Mouse (Mus musculus): ENCODE measurements around the gene Tmbim6. TPM values are rescaled to one million over a fixed set of nuclear protein-coding genes. Genes with fewer than 3 reads are reported as not detected.
A peak's percentile ranks its signal among the peaks of the same experiment; 100 is the strongest.

The Tmbim6 gene
- polyA plus RNA-seq (2021) = 509 TPM

DNA sequence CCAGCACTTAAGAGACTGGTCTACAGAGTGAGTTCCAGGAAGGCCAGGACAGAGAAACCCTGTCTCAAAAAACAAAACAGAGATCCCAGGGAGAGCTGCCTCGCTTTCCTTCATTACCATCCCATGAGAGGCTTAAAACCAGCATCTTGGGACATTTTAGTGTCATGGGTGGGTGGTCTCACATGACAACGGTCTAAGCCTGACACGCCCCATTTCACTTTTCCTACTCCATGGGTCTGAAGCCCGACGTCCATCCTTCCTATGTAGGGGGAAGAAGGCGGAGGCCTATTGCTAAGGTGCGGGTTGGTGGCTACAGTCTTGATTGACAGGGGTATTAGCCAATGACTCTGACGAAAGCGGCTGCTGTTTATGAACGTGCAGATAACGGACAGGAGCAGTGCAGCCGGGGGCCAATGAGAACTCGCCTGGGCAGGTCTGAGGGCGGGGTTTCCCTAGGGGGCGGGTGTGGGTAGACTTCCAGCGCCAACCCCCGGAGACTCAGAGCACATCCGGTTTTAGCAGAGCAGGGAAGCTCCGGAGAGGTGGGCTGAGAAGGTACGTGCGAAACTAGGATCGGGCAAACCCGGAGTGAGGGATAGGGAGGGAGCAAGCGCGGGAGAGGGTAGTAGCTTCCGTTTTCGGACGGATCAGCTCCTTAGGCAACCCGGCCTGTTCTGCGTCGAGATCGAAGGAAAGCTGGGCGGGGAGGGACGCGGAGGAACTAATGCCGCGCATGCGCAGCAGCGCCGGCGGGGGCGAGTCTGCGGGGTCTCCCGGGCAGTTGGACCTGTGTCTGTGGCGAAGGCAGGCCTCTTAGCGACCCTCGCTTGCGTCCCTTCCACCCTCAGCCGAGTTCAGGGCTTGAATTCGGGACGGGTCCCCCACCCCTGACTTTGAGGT, at the start of gene Tmbim6:
Gene Tmbim6, plus strand, starts transcription at position 397 of the 900 bp plus-strand sequence.
- in situ Hi-C loops (cut with MboI; ENCODE audit: low pct_unique_long_range_greater_than_20kb) = no loop called here
- TF ChIP-seq CTCF (IDR thresholded peaks at IDR 0.05) = no peak
- DNase-seq (ENCODE audit: low read depth, low spot score) (peak; percentile 98), ATAC-seq (peak; percentile 94)
- no peaks in the 10 kb centered on the region for H3K27me3 ChIP-seq
- POLR2A ChIA-PET = interaction anchor here (0.8 kb wide), 1 partner anchor 286 kb away, joined by 3 read pairs; no protein-coding TSS in a partner anchor
- CTCF ChIA-PET = interaction anchor here (1.1 to 1.2 kb wide), 2 partner anchors 10 to 24 kb away, joined by 3 to 4 read pairs; no protein-coding TSS in a partner anchor

DNA sequence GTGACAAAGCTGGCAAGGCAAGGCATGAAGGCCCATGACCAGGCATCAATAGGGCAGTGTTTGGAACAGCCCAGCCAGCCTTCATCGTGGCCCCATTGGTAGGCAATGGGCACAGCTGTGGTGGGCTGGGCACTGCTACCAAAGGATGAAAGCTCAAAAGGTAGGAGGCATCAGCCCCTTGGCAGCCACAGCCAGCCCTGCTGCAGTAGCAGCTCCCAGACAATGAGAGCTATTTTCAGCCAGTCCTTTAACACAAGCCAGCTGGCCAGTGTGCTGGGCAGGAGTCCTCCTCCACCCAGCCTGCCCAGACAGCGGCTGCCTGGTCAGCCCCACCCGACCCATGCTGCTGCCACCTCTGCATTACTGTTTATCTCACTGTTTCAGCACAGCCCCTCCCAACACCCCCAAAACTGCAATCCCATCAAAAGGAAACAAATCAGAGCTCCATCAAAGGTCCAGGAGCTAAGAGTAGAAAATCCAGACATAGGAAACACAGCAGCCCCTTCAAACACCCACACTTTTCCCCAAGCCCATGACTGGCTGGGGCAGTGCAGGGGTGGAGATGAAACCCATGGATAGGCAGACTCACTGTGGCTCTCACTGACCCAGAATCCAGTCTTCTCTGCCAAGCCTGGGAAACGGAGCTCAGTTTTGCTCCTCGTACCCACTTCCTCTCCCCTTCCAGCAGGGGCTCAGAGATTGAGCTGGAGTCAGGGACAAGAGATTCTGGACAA, 49.1 kb upstream of the Tmbim6 start:
- no peaks in the 10 kb centered on the region for H3K27me3 ChIP-seq
- no peak for DNase-seq (ENCODE audit: low read depth, low spot score)
- TF ChIP-seq CTCF (IDR thresholded peaks at IDR 0.05) = no peak
- no peak for ATAC-seq
- CTCF ChIA-PET = interaction anchor here (0.9 to 3.4 kb wide), 7 partner anchors 9 to 22 kb away, joined by 3 to 15 read pairs (median 4); no protein-coding TSS in a partner anchor
- POLR2A ChIA-PET = interaction anchor here (0.9 kb wide), 1 partner anchor 20 kb away, joined by 3 read pairs; no protein-coding TSS in a partner anchor
- in situ Hi-C loops (cut with MboI; ENCODE audit: low pct_unique_long_range_greater_than_20kb) = no loop called here

DNA sequence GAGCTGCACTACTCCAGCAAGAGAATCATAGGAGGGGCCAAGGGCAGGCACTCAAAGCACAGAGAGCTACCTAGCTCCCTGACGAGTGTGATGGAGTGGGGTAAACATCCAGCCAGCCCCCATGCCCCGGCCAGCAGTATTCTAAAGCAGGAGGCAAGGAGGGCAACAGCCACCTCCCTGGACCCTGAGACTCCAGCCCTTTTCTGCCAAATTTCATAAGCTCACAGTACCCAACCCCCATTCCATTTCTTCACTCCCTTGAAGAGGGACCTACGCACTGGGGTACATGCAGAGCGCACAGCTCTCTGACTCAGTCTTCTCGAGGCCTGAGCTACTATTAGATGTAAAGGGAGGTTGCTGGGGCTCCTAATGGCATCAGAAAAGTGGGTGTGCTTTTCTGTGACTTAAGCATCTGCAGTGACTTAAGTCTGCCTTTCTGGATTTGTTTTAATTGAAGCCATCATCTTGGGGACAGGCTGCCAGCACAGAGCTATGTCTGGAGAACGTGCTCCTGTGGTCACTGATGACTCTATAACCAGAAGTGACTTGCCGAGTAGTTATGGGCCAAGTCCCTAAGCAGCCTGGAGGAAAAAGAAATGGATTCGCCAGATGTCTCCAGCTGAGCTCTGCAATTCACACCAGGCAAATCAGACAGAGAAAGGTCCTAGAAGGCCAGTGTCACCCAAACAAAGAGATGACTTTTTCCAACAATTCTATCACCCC, 48.4 kb upstream of the Tmbim6 start:
- TF ChIP-seq CTCF (IDR thresholded peaks at IDR 0.05) = no peak
- H3K27me3 ChIP-seq = no peaks in the 10 kb centered on the region
- ATAC-seq = no peak
- DNase-seq (ENCODE audit: low read depth, low spot score) = no peak
- CTCF ChIA-PET = interaction anchor here (0.9 to 3.4 kb wide), 4 partner anchors 8 to 19 kb away, joined by 3 to 15 read pairs (median 8); no protein-coding TSS in a partner anchor
- in situ Hi-C loops (cut with MboI; ENCODE audit: low pct_unique_long_range_greater_than_20kb) = no loop called here
- POLR2A ChIA-PET = interaction anchor here (1.1 kb wide), 1 partner anchor 10 kb away, joined by 3 read pairs; no protein-coding TSS in a partner anchor

DNA sequence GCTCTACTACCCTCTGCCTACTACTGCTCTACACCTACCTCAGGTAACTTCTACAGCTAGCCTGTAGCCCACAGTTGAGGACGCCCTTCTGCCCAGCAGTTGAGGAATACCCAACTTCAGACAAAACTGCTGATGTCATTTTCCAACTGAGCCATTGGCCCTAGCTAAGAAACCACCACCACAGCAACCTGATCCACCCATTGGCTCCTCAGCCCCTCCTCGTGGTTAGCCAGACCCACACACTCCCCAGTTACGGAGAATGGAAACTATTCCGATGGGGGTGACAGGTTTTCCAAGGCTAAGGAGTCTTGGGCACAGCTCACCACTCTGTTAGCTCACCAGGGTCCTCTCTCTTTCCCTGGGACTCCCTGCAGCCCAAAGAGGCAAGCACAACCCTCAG, 47.7 kb upstream of the Tmbim6 start:
- no peak for DNase-seq (ENCODE audit: low read depth, low spot score)
- H3K27me3 ChIP-seq = no peaks in the 10 kb centered on the region
- ChIA-PET CTCF (interaction anchor here (1.2 to 3.4 kb wide), 3 partner anchors 10 to 18 kb away, joined by 4 to 15 read pairs (median 10); no protein-coding TSS in a partner anchor), POLR2A (interaction anchor here (1.1 kb wide), 1 partner anchor 11 kb away, joined by 3 read pairs; no protein-coding TSS in a partner anchor)
- in situ Hi-C loops (cut with MboI; ENCODE audit: low pct_unique_long_range_greater_than_20kb) = no loop called here
- no peak for TF ChIP-seq CTCF (IDR thresholded peaks at IDR 0.05)
- ATAC-seq = no peak

DNA sequence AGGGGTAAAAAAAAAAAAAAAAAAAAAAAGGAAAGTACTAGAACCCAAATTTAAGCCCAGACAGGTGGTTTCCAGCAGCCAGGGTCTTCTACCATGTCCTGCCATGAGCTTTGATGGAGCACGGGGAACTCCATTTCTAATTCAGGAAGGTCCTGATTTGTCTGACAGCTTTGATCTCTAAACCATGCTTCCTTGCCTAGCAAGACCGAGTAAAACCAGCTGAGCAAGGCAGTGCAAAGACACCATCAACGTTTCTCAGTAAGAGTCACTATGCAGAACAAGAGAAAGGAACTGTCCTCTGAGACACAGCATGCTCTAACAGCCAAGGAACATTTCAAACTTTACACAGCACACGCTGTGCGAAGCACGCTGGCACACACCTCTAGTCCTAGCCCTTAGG, 41.1 kb upstream of the Tmbim6 start:
- in situ Hi-C loops (cut with MboI; ENCODE audit: low pct_unique_long_range_greater_than_20kb) = no loop called here
- no peaks in the 10 kb centered on the region for H3K27me3 ChIP-seq
- TF ChIP-seq CTCF (IDR thresholded peaks at IDR 0.05) = no peak
- ChIA-PET POLR2A (no interaction called here), CTCF (interaction anchor here (1.1 to 2.4 kb wide), 3 partner anchors 8 to 18 kb away, joined by 3 to 6 read pairs (median 6); no protein-coding TSS in a partner anchor)
- DNase-seq (ENCODE audit: low read depth, low spot score) (no peak), ATAC-seq (no peak)

DNA sequence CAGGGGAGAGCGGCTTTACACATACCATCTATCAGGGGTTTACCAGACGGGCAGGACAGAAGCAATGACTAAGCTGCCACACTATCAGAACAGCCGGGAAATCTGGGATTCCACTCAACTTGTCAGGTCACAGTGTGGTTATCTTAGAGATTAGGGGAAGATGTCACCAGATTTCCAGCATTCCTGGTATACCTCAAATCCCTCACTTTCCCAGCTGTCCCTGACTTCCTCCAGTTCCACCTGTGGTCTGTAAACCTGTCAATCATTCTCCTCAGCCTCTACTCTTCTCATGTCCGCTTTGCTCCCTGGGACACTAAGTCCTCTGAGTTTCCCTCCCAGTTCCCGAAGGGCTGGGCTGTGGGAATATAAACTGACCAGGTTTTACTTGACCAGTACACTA, 40.4 kb upstream of the Tmbim6 start:
- POLR2A ChIA-PET = interaction anchor here (0.9 to 2.1 kb wide), 2 partner anchors 11 to 15 kb away, joined by 6 to 7 read pairs; no protein-coding TSS in a partner anchor
- no peaks in the 10 kb centered on the region for H3K27me3 ChIP-seq
- no peak for ATAC-seq
- TF ChIP-seq CTCF (IDR thresholded peaks at IDR 0.05) = no peak
- DNase-seq (ENCODE audit: low read depth, low spot score) = no peak
- in situ Hi-C loops (cut with MboI; ENCODE audit: low pct_unique_long_range_greater_than_20kb) = no loop called here
- CTCF ChIA-PET = interaction anchor here (1.1 to 2.4 kb wide), 3 partner anchors 8 to 18 kb away, joined by 3 to 6 read pairs (median 6); no protein-coding TSS in a partner anchor

DNA sequence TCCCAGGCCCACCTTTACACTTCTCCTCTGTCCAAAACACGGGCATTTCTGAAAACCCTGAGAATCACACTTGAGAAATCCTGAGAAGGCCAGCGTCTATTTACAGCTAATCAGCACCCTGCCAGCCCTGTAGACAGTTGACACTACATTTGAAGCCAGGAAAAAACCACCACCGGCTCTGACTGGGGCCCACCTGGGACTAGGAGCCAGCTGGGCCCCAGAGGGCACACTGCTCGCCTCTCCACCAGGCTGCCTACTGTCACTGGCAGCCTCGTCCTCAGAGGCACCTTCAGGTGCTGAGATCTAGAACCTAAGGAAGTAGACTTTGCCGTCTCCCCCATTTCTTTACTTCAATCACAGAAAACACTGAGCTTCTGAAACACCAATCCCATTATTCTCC, 37.0 kb upstream of the Tmbim6 start:
- POLR2A ChIA-PET = interaction anchor here (0.7 to 1.2 kb wide), 2 partner anchors 9 kb away, joined by 3 read pairs; no protein-coding TSS in a partner anchor
- CTCF ChIA-PET = interaction anchor here (1.6 to 3.4 kb wide), 3 partner anchors 12 to 22 kb away, joined by 5 to 15 read pairs (median 7); no protein-coding TSS in a partner anchor
- no peak for TF ChIP-seq CTCF (IDR thresholded peaks at IDR 0.05)
- no peaks in the 10 kb centered on the region for H3K27me3 ChIP-seq
- in situ Hi-C loops (cut with MboI; ENCODE audit: low pct_unique_long_range_greater_than_20kb) = no loop called here
- ATAC-seq (no peak), DNase-seq (ENCODE audit: low read depth, low spot score) (no peak)

DNA sequence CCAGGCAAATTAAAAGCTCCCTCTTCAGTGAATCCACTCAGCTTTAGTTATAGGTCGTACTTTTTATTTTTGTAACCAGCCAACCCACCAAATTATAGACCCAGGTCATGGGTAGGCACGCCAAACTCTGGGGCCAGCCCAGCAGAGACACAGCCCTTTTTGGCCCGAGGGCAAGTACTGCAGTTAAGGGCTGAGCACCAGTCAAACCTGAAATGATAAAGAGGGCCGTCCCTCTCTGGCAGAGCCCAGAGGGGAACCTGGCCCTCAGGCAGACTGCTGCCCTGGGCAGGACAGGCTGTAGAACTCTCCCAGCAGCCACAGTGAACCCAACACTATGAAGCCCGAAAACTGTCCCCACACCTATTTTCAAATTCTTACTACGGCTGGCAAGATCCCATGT, 36.2 kb upstream of the Tmbim6 start:
- in situ Hi-C loops (cut with MboI; ENCODE audit: low pct_unique_long_range_greater_than_20kb) = no loop called here
- ATAC-seq (no peak), DNase-seq (ENCODE audit: low read depth, low spot score) (no peak)
- no peak for TF ChIP-seq CTCF (IDR thresholded peaks at IDR 0.05)
- no peaks in the 10 kb centered on the region for H3K27me3 ChIP-seq
- ChIA-PET CTCF (interaction anchor here (2.1 to 3.4 kb wide), 2 partner anchors 12 to 20 kb away, joined by 7 to 15 read pairs; no protein-coding TSS in a partner anchor), POLR2A (interaction anchor here (0.7 to 1.4 kb wide), 3 partner anchors 8 to 12 kb away, joined by 3 read pairs; no protein-coding TSS in a partner anchor)

DNA sequence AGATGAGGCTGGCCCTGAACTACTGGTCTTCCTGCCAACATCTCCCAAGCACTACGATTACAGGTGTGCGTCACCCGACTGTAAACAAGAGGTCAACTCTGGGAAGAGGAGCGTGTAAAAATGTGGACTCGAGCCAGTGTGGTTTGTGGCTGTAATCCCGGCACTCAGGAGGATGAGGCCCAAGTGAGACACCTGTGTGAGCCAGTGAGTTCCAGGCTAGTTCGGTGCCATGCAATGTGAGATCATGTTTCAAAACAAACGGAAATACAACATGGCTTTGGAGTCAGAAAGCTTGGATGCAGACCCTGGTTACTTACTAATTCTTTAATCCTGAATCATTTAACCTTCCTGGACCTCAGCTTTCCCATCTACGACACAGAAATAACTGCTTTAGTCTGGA, 33.7 kb upstream of the Tmbim6 start:
- in situ Hi-C loops (cut with MboI; ENCODE audit: low pct_unique_long_range_greater_than_20kb) = no loop called here
- no peaks in the 10 kb centered on the region for H3K27me3 ChIP-seq
- POLR2A ChIA-PET = interaction anchor here (0.9 to 1.9 kb wide), 2 partner anchors 16 to 22 kb away, joined by 4 to 6 read pairs; no protein-coding TSS in a partner anchor
- ATAC-seq = peak; percentile 56
- CTCF ChIA-PET = interaction anchor here (1.0 to 1.9 kb wide), 4 partner anchors 9 to 57 kb away, joined by 3 to 5 read pairs (median 4); no protein-coding TSS in a partner anchor
- TF ChIP-seq CTCF (IDR thresholded peaks at IDR 0.05) = no peak
- DNase-seq (ENCODE audit: low read depth, low spot score) = peak; percentile 85

Measured in Patski (cell line).